Mouse (Mus musculus) heart, postnatal 10 days (tissue): Measurements from ENCODE around the gene Creb5. TPM values are rescaled to one million over a fixed set of nuclear protein-coding genes. Genes with fewer than 3 reads are reported as not detected.

Experiments
- DNase-seq, 2 experiments: peaks; one replicate each; pipeline ENCODE4 v3.0.0; 2021
- intact Hi-C: fragments of 180-260 bp; cut with DNase I; formaldehyde crosslinking; loops from one replicate; pipeline ENCODE4 v1.15.1; 2025
- total RNA-seq, 2 experiments: library from RNA; stranded (reverse); gene quantifications; 2 replicates each; pipeline ENCODE4 v1.2.3; 2021

The Creb5 gene
- total RNA-seq, 2 experiments from 2014 or later = 26.2 to 30.8 TPM

GRCm38 (mm10) chr6:53523743-53524497, 236.8 kb downstream of the Creb5 start:
- intact Hi-C loops = no loop called here
- DNase-seq = peak; percentile 53 to 57

- no peak for DNase-seq
- intact Hi-C loops = no loop called here
Observed at GRCm38 (mm10) chr6:53526460-53526859, 239.4 kb downstream of the Creb5 start.

DNA sequence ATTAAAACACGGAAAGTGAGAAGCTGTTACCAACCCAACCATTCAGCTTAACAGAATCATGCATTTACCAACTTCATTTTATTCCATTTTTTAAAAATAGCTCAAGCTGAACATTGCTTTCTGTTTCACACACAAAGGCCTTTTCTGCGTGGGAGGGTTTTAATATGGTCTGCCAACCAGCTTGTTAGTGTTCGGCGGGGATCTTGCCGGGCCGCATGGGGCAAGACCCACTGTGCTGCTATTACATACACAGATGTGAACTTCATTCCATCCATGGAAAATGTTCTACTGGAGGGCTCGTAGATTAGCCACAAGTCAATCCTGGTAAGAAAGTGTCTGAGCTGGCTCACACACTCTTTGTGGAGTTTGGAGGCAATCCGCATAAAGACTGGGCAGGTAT, 243.7 kb downstream of the Creb5 start:
- intact Hi-C loops = no loop called here
- DNase-seq = no peak

DNA sequence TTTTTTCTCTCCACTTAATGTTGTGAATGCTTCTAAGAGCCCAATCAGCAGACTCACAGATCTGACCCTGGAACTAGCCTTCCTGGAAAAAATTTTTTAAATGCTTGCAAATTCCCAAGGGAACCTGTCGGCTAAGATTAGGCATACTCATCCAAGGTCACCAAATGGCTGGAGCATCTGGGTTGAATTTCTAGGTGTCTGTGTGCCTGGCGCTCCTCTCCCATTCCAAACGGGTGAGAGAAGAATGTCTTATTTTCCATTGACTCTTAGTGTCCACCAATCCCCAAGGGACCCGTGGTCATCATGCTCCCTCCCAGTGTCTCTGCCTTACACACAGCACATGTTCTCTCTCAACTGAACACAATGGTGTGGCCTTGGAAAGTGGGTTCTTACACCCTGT, 244.4 kb downstream of the Creb5 start:
- peak; percentile 34 to 40 for DNase-seq
- intact Hi-C loops = no loop called here

DNA sequence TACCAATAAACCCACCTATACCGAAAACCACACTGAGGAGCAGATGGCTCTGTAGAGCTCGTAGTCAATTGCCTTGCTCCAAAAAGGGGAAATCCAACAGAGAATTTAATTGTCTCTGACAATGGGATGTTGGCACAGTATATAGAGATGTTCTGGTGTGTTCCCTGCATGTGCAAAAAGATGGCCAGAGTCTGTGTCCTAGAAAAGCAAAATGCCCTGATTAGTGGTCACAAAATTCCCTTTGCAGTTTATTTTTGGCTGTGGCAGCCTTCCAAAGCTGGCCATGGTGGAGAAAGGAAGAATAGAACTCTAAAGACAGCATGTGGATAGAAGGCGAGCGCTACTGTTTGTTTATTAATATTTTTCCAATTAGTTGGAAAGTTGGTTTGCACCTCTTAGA, 250.5 kb downstream of the Creb5 start:
- intact Hi-C loops = no loop called here
- peak; percentile 62 to 74 for DNase-seq

- intact Hi-C loops = loop anchor here (1.0 kb wide), 1 partner anchor 180 kb away; no protein-coding TSS in a partner anchor
- no peak for DNase-seq
Observed at GRCm38 (mm10) chr6:53541798-53542197, 254.7 kb downstream of the Creb5 start.

GRCm38 (mm10) chr6:53545483-53545900, 258.4 kb downstream of the Creb5 start:
- DNase-seq = no peak
- intact Hi-C loops = no loop called here

- intact Hi-C loops = no loop called here
- DNase-seq = no peak
Observed at GRCm38 (mm10) chr6:53545989-53546388, 258.9 kb downstream of the Creb5 start.

DNA sequence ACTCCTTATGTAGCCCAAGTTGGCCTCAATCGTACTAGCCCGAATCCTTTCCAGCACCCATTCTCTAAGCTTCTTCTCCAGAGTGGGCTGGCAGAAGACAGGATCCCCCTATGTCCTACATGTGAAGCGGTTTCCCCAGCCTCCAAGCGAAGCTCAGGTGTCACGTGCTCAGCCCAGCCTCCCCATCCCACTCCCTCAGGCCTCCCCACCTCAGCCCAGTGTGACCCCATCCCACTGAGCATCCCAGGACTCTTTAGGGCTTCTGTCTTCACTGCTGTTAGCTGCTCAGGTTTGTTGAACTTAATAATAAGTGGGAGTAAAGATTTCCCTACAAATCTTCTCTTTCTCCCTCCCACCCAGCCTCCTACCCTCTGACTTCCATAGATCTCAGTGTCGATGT, 261.2 kb downstream of the Creb5 start:
- DNase-seq = no peak
- intact Hi-C loops = no loop called here

GRCm38 (mm10) chr6:53549409-53549808, 262.3 kb downstream of the Creb5 start:
- no peak for DNase-seq
- intact Hi-C loops = no loop called here

DNA sequence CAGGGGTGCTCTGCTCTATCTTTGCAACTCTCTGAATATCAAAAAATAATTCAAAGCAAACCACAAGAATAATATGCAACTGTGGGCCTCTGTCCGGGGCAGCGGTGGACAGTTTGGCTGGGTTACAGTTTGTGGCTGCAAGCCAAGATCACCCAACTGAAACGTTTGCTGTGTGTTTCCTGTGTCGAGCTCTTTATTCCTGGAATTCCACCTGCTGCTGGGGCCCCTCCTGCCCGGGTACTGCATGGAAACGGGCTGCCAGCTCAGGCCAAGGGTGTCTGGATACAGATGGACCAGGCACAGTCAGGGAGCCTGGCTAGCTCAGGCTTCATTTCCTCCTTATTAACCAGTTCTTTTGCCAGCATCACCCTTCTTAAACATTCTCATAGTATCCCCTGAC, 269.0 kb downstream of the Creb5 start:
- intact Hi-C loops = no loop called here
- DNase-seq = peak; percentile 46 to 51

DNA sequence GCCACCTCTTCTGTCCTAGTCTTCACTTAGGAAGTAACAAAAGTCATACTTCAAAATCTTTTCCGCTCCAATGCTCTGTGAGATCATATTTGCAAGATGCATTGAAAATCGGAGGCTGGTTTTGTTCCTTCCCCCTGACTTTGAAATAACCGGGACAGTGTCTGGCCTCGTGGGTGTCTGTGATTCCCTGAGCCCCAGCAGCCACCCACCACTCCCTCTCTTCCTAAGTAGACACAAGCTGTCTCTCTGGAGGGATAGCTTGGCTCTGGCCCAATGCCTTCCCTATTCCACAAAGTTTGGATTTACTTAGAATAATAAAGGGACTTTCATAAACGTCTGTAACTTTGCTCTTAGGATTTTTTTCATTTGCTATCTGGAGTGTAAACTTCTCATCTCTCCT, 273.9 kb downstream of the Creb5 start:
- DNase-seq = no peak
- intact Hi-C loops = no loop called here

DNA sequence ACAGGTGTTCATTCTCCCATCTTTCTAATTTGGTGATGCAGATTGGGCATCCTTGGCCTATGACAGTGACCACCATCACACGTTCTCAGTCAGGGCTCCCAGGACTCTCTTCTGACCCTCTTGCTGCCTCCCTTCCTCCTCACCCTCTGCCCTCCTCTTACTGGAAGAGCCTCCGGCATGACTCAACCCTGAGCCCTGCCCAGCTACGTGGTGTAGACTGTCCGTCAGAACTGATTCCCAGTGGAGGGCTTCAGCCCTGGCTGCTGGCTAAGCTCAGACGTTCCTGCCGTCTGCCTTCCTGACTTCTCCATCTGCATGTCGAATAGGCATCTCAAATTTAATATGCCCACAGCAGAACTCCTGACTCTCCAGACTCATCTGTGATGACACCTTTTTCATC, 275.5 kb downstream of the Creb5 start:
- DNase-seq = no peak
- intact Hi-C loops = no loop called here

DNA sequence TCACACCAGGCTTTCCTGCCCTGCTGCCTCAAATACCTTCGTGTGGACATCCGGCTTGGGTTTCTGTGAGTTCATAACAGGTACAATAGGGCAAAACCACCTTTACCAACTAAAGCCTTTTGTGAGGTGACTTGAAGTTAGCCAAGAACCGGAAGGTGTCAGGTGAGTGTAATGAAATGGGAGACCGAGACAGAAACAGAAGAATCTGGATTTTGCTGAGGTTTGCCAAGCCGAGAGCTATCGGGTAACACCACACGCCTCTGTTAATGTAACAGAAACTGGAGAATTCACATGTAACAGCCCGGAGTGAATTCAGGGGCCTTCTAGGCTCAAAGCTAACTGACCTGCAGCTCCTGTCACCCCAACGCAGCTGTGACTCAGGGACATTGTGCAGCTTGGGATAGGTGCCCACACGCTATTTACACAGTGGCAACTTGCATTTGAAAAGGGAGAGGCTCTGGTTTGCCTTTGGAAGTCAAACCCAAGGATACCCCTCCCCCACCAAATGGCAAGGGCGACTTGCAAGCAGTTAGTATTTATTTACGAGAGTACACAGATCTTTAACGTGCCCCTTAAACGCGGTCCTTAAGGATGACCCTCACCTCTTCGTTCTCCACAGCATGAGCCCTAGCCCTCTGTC, 276.6 kb downstream of the Creb5 start:
- no peak for DNase-seq
- intact Hi-C loops = no loop called here

DNA sequence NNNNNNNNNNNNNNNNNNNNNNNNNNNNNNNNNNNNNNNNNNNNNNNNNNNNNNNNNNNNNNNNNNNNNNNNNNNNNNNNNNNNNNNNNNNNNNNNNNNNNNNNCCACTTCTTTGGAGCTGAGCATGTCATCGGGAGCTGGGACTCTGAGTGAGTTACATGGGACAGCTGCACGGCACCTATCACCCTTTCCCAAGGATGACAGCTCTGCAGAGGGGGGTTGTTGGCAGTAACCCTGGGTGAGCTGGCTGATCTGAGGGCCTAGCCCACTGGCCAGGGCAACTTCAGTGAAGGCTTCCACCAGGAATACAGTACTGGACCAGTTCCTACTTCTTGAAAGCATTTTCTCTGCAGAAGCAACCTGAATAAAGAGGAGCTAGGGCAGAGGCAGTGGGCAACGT, 282.4 kb downstream of the Creb5 start:
- intact Hi-C loops = no loop called here
- no peak for DNase-seq

DNA sequence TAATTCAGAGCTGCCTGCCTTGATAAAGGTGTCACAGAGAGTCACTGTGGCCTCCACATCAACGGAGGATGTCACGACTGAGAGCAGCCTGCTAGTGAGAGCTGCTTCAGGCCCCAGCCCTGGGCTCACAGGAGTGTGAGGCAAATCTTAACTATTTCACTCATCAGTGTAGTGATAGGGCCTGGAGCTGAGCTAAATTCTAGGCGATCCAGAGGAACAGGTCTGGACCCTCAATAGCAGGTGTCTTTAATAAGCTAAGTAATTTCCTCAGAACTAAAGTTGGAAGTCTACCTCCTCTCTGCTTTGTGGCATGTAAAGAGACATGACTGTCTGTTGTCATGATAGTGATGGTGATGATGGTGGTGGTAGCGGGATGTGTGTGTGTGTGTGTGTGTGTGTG, 283.8 kb downstream of the Creb5 start:
- intact Hi-C loops = loop anchor here (5.0 kb wide), 1 partner anchor 284 kb away; the partner anchor contains the start of gene Creb5
- no peak for DNase-seq

DNA sequence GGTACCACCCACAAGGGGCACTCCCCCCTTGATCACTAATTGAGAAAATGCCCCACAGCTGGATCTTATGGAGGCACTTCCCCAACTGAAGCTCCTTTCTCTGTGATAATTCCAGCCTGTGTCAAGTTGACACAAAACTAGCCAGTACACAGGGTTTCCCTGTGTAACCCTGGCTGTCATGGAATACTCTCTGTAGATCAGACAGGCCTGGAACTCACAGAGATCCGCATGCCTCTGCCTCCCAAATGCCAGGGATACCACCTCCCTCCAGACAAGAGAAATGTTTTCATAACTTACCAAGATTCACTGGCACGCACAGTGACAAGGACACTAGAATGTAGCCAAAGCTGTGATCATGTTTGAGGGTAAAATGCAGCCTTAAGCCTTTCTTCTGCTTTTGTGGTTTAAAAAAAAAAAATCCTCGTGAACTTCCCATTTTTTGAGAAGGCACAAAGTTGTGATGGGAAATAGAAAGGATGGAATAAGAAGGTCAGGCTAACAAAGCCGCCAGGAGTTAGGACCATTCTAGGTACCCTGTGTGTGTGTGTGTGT, 284.6 kb downstream of the Creb5 start:
- no peak for DNase-seq
- intact Hi-C loops = loop anchor here (5.0 kb wide), 1 partner anchor 284 kb away; the partner anchor contains the start of gene Creb5

DNA sequence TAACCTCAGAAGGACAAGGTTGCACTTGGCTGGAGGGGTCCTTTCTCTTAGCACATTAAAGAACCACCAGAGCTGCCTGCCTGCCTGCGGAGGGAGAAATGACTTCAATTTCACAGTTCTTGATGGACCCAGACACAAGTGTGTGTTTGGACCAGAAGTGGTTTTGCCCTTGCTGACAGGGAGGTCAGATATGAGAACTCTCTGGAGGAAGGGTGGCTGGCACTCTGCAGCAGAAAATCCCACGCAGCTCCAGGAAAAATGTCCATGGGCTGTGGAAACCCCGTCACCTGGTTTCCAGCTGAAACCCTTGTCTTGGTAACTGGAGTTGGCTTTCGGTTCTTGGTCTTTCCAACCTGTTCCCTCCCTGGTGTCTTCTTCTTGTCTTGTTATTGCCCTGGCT, 285.4 kb downstream of the Creb5 start:
- intact Hi-C loops = loop anchor here (5.0 kb wide), 1 partner anchor 285 kb away; the partner anchor contains the start of gene Creb5
- peak; percentile 61 for DNase-seq

GRCm38 (mm10) chr6:53572979-53573710, 286.1 kb downstream of the Creb5 start:
- intact Hi-C loops = loop anchor here (5.0 kb wide), 1 partner anchor 286 kb away; the partner anchor contains the start of gene Creb5
- DNase-seq = peak; percentile 96 to 97

DNA sequence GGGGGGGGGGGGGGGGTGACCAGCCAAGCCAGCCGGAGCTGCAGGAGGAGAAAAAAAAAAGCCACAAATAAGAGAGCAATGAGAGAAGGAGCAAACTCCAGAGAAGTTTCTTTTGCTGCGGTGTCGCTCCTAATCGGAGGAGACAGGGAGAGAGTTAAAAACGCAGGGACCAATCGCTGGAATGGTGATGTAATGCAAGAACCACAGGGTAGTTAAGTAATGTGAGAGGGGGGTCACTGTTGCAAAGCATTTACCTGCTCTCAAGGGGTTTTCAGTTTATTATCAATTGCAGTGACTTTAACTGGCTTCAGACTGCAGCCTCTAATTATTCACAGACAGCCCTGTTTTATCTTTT, 286.6 kb downstream of the Creb5 start:
- intact Hi-C loops = loop anchor here (5.0 kb wide), 1 partner anchor 286 kb away; the partner anchor contains the start of gene Creb5
- DNase-seq = peak in 1 of 2 experiments; percentile 50

- DNase-seq = no peak
- intact Hi-C loops = loop anchor here (5.0 kb wide), 1 partner anchor 287 kb away; the partner anchor contains the start of gene Creb5
Observed at GRCm38 (mm10) chr6:53574097-53574496, 287.0 kb downstream of the Creb5 start.
